Mouse (Mus musculus) stomach, postnatal 0 days (tissue): ENCODE results near the gene Gtf2e1.

Experiments
- CTCF ChIP-seq: IDR thresholded peaks from 2 replicates; pipeline ENCODE4 v1.5.1; 2016; ENCODE audit warnings: antibody characterized with exemption, low read depth, mild to moderate bottlenecking, moderate library complexity
- EP300 ChIP-seq: optimal IDR thresholded peaks from 2 replicates; pipeline ENCODE3; 2016; ENCODE audit warnings: antibody characterized with exemption

GRCm38 (mm10) chr16:37565117-37565516 lies 25.5 kb upstream of the Gtf2e1 start:
- TF ChIP-seq EP300 (no peak), CTCF (no peak)
